Mouse (Mus musculus) midbrain, embryonic 14.5 days (tissue): ENCODE measurements around the gene Gmpr. TPM values are rescaled to one million over a fixed set of nuclear protein-coding genes. Genes with fewer than 3 reads are reported as not detected.
"Not testable (repeated sequence)": the region's sequence is repeated elsewhere in the genome, so short reads cannot be mapped to it uniquely, and the experiment has no call there.

Source experiments
- ATAC-seq: fragments of 200-750 bp; cut with Nextera tagmentation; 2 replicates; pipeline ENCODE4 v1.8.0; 2017; ENCODE audit warnings: moderate number of reproducible peaks, moderate library complexity; ENCODE audit not compliant: low FRiP score, low TSS enrichment
- DNase-seq: peaks from one replicate; pipeline ENCODE4 v3.0.0-alpha.2; 2015
- H3K27ac ChIP-seq: fragments of 300-500 bp; sonication (generic); replicated peaks from 2 replicates; pipeline ENCODE4 v1.5.1; 2014; ENCODE audit warnings: mild to moderate bottlenecking, low read depth, low read length, moderate library complexity
- H3K27me3 ChIP-seq: fragments of 300-500 bp; sonication (generic); 2 replicates; pipeline ENCODE4 v1.6.1; 2014; ENCODE audit warnings: low read length, control low read depth, mixed read lengths; ENCODE audit not compliant: control insufficient read depth, insufficient read depth
- H3K36me3 ChIP-seq: fragments of 300-500 bp; sonication (generic); 2 replicates; pipeline ENCODE4 v1.6.1; 2014; ENCODE audit warnings: low read length, control low read depth; ENCODE audit not compliant: control insufficient read depth, insufficient read depth
- H3K4me1 ChIP-seq: fragments of 300-500 bp; sonication (generic); 2 replicates; pipeline ENCODE4 v1.6.1; 2014; ENCODE audit warnings: mild to moderate bottlenecking, antibody characterized with exemption, low read length, control low read depth; ENCODE audit not compliant: control insufficient read depth, insufficient read depth
- H3K4me2 ChIP-seq: fragments of 300-500 bp; sonication (generic); 2 replicates; pipeline ENCODE4 v1.6.1; 2014; ENCODE audit warnings: mild to moderate bottlenecking, low read length, moderate library complexity
- H3K4me3 ChIP-seq: fragments of 300-500 bp; sonication (generic); replicated peaks from 2 replicates; pipeline ENCODE4 v1.5.1; 2014; ENCODE audit warnings: low read depth, low read length
- H3K9ac ChIP-seq: fragments of 300-500 bp; sonication (generic); replicated peaks from 2 replicates; pipeline ENCODE4 v1.6.1; 2014; ENCODE audit warnings: mild to moderate bottlenecking, low read length, moderate library complexity
- H3K9me3 ChIP-seq: fragments of 300-500 bp; sonication (generic); 2 replicates; pipeline ENCODE4 v1.6.1; 2016; ENCODE audit warnings: low read length, control low read depth, mixed read lengths; ENCODE audit not compliant: control insufficient read depth
- WGBS: fragments of 180-500 bp; shearing (Covaris S2); extraction: QIAGEN DNeasy Blood & Tissue Kit; methylation state at CpG from one replicate; pipeline ENCODE4 v1.1.7; 2014; 5-methylcytosine and 5-hydroxymethylcytosine counted together
- polyA plus RNA-seq: library from polyadenylated mRNA; unstranded; fragments of >200 nt; fragmentation: Nextera tagmentation; extraction: Ambion mirVana; gene quantifications from 2 replicates; pipeline ENCODE4 v1.2.1, GENCODE M21; 2014

Gmpr gene
- polyA plus RNA-seq, 1 experiment from 2014 or later: 26.1 TPM

GRCm38 (mm10) chr13:45473311-45473710, 33.9 kb upstream of the Gmpr start:
- Histone ChIP-seq H3K36me3 (no peaks in the 10 kb centered on the region), H3K9me3 (no peaks in the 10 kb centered on the region), H3K4me3 (no peak overlapping the region), H3K4me1 (peaks cover 12% of the 10 kb centered on the region), H3K9ac (no peak overlapping the region), H3K27me3 (no peaks in the 10 kb centered on the region), H3K27ac (no peak overlapping the region), H3K4me2 (no peak overlapping the region)
- ATAC-seq: no peak
- 21% methylated on average over 10 of the region's 10 CpGs for WGBS
- DNase-seq: peak; percentile 29

DNA sequence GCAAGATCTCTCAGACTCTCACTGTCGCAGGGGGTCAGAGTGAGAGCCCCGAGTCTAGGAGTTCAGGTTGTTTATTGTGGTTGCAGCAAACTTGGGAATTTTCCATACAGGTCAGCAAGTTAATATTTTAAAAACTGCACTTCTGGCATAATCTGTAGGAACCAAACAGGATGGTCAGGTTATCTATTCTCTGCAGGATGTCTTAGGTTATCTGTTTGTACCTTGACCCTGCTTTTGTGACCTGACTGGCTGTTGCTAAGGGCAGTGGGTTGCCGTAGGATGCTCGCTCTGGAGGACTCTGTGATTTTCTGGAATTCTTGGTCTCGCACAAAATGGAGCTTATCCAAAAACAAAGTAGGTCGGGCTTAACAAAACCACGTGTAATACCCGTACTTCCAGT, 31.9 kb upstream of the Gmpr start:
- no peaks in the 10 kb centered on the region for H3K36me3 ChIP-seq
- H3K27ac ChIP-seq: no peak overlapping the region
- H3K4me3 ChIP-seq: no peak overlapping the region
- no peaks in the 10 kb centered on the region for H3K4me1 ChIP-seq
- H3K9me3 ChIP-seq: no peaks in the 10 kb centered on the region
- H3K9ac ChIP-seq: no peak overlapping the region
- H3K27me3 ChIP-seq: no peaks in the 10 kb centered on the region
- WGBS: 80% methylated on average over 8 of the region's 8 CpGs
- ATAC-seq: no peak
- H3K4me2 ChIP-seq: no peak overlapping the region
- DNase-seq: no peak

DNA sequence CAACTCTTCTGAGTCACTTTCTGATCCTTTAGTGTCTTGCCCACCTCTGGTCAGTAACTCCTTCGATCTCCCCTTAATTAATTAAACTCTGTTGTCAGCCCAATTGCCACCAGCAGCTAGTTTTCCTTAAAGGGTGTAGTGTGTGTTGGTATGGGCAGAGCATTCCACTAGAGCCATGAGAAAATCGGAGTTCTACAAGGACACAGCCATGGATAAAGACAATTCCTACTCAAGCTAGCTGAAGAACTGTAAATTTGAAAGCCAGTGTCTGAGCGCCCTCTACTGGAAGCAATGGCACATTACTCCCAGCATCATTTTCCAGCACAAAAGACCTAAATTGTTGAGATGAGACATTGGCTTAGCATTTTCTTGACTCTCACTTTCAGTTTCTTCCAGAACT, 30.1 kb upstream of the Gmpr start:
- Histone ChIP-seq H3K27ac (no peak overlapping the region), H3K4me1 (no peaks in the 10 kb centered on the region), H3K36me3 (no peaks in the 10 kb centered on the region), H3K27me3 (no peaks in the 10 kb centered on the region), H3K4me3 (no peak overlapping the region), H3K4me2 (no peak overlapping the region), H3K9me3 (no peaks in the 10 kb centered on the region), H3K9ac (no peak overlapping the region)
- DNase-seq: peak; percentile 89
- 36% methylated on average over 3 of the region's 3 CpGs for WGBS
- no peak for ATAC-seq

DNA sequence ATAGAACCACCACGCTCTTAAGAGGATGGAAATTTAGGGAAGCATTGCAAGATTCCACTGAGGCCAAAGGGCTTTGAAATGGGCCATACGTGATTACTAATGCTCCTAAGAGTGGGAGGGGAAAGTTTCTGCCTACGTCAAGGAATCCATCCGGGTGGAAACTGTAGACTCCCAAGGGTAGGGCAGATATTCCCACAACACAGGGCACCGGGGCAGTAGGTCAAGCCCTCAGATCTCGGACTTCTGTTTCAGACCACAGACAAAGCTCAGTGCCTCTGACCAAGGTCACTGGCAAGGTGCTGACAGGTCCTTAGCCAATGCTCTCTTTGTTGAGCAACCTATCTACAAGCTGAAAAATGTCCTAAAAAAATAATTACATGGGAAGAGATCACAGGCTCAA, 27.3 kb upstream of the Gmpr start:
- no peak for ATAC-seq
- no peak for DNase-seq
- H3K9ac ChIP-seq: no peak overlapping the region
- no peak overlapping the region for H3K27ac ChIP-seq
- H3K4me2 ChIP-seq: no peak overlapping the region
- no peaks in the 10 kb centered on the region for H3K9me3 ChIP-seq
- no peaks in the 10 kb centered on the region for H3K36me3 ChIP-seq
- H3K4me1 ChIP-seq: no peaks in the 10 kb centered on the region
- H3K27me3 ChIP-seq: no peaks in the 10 kb centered on the region
- WGBS: 86% methylated on average over 6 of the region's 6 CpGs
- no peak overlapping the region for H3K4me3 ChIP-seq

DNA sequence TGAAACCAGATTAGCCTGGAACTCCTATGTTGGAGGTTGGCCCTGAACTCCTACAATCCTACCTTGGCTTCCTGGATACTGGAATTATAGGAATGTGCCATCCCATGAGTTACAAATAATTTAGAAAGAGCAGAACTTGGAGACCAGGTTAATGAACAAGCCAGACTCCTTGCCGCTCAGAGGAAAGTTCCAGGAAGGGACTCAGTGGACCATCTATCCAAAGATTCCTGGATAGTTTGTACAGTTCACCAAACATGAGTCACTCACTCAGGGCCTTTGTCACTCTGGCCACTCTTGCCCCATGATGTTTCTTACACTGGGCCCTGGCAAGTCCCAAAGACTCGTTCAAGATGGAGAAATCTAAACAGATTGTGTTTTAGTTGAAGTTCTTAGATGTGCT, 24.0 kb upstream of the Gmpr start:
- Histone ChIP-seq H3K9ac (no peak overlapping the region), H3K27ac (no peak overlapping the region), H3K4me2 (no peak overlapping the region), H3K36me3 (no peaks in the 10 kb centered on the region), H3K4me3 (no peak overlapping the region), H3K27me3 (no peaks in the 10 kb centered on the region), H3K9me3 (no peaks in the 10 kb centered on the region), H3K4me1 (no peaks in the 10 kb centered on the region)
- DNase-seq (no peak), ATAC-seq (no peak)
- 86% methylated on average over 2 of the region's 2 CpGs for WGBS

DNA sequence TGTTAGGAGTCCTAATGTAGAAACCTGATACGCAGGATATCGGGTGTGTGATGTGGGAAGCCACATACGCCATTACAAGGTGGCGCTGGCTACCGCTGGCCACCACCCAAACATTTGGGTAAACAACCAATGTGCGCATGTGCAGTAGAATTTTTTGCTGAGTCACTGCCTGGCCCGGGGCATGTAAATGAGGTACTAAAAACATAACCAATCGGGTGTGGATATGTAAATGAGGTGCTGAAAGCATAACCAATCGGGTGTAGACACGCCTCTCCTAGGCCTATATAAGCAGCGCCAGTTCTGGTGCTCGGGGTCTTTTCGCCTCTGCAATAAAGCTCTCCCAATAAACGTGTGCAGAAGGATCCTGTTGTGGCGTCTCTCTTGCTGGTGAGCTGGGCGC, 23.3 kb upstream of the Gmpr start:
- H3K9ac ChIP-seq, H3K27me3 ChIP-seq, H3K27ac ChIP-seq, H3K36me3 ChIP-seq, ATAC-seq, H3K4me1 ChIP-seq, H3K4me2 ChIP-seq, H3K9me3 ChIP-seq, H3K4me3 ChIP-seq, DNase-seq: not testable (repeated sequence)
- 96% methylated on average over 16 of the region's 16 CpGs for whole genome bisulfite sequencing

DNA sequence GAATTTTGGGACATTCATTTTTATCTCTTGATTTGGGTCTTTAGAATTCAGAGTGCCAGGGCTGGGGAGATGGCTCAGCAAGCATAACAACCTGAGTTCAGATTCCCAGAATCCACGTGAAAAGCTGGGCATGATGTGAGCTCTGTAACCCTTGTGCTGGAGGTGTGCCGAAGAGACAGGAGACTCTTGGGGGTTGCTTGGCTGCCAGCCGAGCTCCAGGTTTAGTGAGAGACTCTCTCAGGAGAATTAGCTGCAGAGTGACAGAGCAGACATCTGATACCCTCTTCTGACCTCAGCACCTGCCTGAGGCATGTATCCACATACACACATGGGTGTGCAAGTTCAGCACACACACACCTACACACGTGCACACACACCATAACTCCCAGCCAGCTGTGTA, 21.6 kb upstream of the Gmpr start:
- H3K4me2 ChIP-seq: no peak overlapping the region
- 87% methylated on average over 4 of the region's 4 CpGs for WGBS
- no peaks in the 10 kb centered on the region for H3K9me3 ChIP-seq
- H3K27me3 ChIP-seq: no peaks in the 10 kb centered on the region
- no peak for ATAC-seq
- no peak overlapping the region for H3K4me3 ChIP-seq
- no peaks in the 10 kb centered on the region for H3K4me1 ChIP-seq
- DNase-seq: no peak
- no peak overlapping the region for H3K27ac ChIP-seq
- no peaks in the 10 kb centered on the region for H3K36me3 ChIP-seq
- H3K9ac ChIP-seq: no peak overlapping the region

- H3K27me3 ChIP-seq: no peaks in the 10 kb centered on the region
- DNase-seq (peak; percentile 39), ATAC-seq (no peak)
- no peaks in the 10 kb centered on the region for H3K36me3 ChIP-seq
- H3K4me2 ChIP-seq: no peak overlapping the region
- H3K9me3 ChIP-seq: no peaks in the 10 kb centered on the region
- no peak overlapping the region for H3K27ac ChIP-seq
- H3K4me3 ChIP-seq: no peak overlapping the region
- H3K9ac ChIP-seq: no peak overlapping the region
- H3K4me1 ChIP-seq: no peaks in the 10 kb centered on the region
- WGBS: 79% methylated on average over 2 of the region's 2 CpGs
Observed at GRCm38 (mm10) chr13:45486598-45486997, 20.6 kb upstream of the Gmpr start.

DNA sequence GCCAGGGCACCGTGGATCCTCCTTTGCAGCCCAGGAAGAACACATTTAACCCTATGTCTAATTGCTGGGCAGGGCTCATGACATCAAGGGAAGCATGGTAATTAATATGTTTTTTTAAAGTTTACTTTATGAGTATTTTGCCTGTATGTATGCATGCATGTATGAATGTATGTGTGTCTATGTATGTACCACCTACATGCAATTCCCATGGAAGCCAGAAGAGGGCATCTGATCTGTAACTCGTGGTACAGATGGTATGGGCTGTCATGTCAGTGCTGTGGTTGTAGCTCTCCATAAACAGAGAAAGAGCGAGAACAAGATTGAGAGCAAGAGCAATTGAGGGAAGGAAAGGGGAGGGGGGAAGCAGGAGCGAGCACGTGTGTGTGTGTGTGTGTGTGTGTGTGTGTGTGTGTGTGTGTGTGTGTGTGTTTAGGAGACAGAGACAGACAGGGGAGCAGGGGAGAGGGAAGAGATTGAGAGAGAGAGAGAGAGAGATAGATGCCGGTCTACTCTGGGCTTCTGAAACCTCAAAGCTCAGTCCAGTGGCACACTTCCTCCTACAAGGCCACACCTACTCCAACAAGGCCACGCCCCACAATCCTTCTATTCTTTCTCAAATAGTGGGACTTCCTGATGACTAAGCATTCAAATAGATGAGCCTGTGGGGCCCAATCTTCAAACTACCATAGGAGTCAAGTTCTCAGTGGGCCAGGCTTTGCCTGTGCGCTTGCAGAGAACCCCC, 15.1 kb upstream of the Gmpr start:
- Histone ChIP-seq H3K4me2 (no peak overlapping the region), H3K4me1 (no peaks in the 10 kb centered on the region), H3K9me3 (no peaks in the 10 kb centered on the region), H3K27me3 (no peaks in the 10 kb centered on the region), H3K36me3 (no peaks in the 10 kb centered on the region), H3K27ac (no peak overlapping the region), H3K9ac (no peak overlapping the region), H3K4me3 (no peak overlapping the region)
- no peak for ATAC-seq
- 88% methylated on average over 8 of the region's 8 CpGs for WGBS
- DNase-seq: no peak
